Mouse (Mus musculus) heart, postnatal 36 days (tissue): ENCODE results near the gene Ric8b. TPM values are rescaled to one million over a fixed set of nuclear protein-coding genes. Genes with fewer than 3 reads are reported as not detected.

Source experiments
- DNase-seq, 2 experiments: peaks; one replicate each; pipeline ENCODE4 v3.0.0; 2021 to 2022
- intact Hi-C: fragments of 180-260 bp; cut with DNase I; formaldehyde crosslinking; loops from one replicate; pipeline ENCODE4 v1.15.1; 2025
- total RNA-seq, 2 experiments: library from RNA; stranded (reverse); gene quantifications; 2 replicates each; pipeline ENCODE4 v1.2.3; 2021

The Ric8b gene
- total RNA-seq, 2 experiments from 2014 or later = 35.5 to 40.9 TPM

DNA sequence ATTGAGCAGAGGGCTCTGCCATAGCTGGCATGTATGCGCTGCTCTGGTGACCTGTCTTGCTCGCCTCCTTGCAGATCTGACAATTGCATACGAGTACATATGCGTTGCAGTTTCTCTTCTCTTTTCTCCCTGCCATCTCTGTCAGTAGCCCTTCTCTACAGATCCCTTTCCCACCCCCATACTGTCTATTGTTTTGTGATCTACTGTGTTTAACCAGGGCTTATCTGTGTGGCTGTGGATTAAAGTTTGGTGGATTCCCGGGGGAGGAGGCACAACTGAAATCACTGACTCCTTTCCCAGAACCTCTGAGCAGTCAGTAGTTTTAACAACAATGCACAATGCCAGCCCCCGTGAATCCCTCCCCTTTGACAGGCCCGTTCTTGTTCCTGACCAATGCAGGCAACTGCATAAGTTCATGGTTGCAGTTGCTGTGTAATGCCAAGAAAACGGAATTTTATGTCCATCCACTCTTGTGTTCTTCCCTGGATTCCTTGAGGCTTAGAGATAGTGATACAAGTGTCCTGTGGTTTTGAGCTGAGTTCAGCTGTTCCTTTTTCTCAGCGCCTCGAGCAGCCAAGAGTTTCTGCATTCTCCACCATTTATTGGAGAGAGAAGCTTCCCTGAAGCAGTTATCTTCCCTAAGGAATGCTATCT is 80.3 kb downstream of the Ric8b start:
- DNase-seq = no peak
- intact Hi-C loops = no loop called here

DNA sequence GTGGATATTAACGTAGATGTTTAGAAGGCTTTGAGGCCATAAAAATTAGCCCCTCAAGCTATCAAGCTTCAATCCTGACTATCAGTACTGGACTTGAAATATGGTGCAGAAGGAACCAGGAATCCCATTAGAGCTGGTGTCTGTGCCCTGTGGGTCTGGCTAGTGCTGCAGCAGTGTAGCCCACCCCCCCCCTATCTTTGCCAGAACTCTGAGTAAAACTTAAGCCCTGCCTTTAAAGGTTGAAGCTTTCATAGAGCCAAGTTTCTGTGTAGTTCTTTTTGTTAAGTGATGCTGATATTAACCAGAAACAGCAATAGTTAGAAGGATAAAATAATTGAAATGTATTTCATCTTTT is 80.8 kb downstream of the Ric8b start:
- intact Hi-C loops = no loop called here
- no peak for DNase-seq

GRCm38 (mm10) chr10:85001920-85002319 is 84.5 kb downstream of the Ric8b start:
- intact Hi-C loops = no loop called here
- DNase-seq = peak; percentile 51 to 54

DNA sequence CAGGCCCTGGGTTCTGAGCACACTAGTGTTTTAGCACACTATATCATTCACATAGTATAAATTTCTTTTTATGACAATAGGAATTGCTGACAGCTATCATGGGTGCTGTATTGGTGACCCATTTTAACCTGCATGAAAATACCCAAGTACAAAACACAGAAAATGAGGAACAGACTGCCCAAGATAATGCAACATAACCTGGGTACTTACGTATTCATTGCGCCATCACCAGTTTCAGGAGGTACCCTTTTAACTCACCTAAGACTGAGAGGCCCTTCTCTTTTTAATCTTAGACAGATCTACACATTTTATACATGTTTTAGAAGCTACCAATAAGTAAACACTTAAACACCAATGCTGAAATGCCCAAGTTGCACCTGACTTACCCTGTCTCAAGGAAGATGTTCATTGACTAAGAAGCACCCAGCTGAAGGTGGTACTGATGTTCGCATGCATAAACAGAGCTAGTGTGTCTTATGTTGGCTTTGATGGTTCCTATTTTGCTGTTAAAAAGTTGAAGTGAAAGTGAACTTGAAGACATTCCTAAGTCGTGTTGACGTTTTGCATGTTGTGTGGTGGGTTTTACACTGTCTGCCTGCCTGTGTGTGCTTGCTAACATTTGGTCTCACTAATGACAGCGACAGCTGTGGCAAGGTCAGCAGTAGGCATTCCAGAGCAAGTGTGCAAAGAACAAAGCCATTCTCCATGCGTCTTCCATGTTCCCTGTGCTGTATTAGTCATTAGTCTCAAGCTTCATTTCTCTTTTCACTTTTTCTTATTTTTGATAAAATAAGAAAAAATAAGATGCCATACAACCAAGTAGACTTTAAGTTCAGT is 86.0 kb downstream of the Ric8b start:
- DNase-seq = no peak
- intact Hi-C loops = no loop called here

GRCm38 (mm10) chr10:85006573-85007310 is 89.3 kb downstream of the Ric8b start:
- no peak for DNase-seq
- intact Hi-C loops = no loop called here

GRCm38 (mm10) chr10:85007861-85008840 is 90.7 kb downstream of the Ric8b start:
- intact Hi-C loops = no loop called here
- no peak for DNase-seq

DNA sequence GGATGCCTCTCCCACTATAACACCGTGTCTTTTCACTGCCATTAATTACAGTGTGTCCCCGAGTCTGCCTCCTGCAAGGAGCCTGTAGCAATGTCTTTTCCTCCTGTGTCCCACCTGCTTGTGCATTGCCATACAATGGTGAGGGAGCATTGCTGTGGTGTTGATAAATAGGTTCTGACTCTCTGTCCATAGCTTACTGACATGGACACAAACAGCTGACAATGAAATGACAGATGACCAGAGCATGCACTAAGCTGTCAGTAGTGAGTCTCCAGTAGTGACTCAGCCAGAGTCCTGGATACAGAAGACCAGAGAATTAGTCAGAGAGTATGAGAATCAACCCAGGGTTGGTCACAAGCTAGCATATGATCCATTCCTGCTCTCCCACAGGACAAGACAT is 93.7 kb downstream of the Ric8b start:
- intact Hi-C loops = no loop called here

DNA sequence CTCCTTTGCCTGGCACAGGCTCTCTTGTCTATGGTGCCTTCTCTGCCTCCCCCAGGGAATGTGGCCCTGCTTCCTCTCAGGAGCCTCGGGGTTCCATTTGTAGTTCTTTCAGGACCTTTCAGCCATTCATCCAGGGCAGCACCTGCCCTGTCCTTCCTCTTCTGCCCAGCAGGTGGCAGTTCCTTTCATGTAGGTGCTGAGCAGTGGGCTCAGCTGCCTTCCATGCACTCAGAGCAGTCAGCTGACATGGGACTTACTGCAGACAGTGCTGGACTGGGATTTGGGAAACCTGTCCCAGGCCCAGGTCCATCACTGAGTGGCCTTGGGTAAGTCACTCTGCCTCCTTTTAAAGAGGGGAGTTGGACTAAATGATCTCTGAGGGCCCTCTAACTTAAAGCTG is 96.0 kb downstream of the Ric8b start:
- intact Hi-C loops = loop anchor here (2.0 kb wide), 1 partner anchor 31 kb away; no protein-coding TSS in a partner anchor
- peak in 1 of 2 experiments; percentile 37 for DNase-seq

More for the DNA sequence above, 93.7 kb downstream of the Ric8b start:
- no peak for DNase-seq

DNA sequence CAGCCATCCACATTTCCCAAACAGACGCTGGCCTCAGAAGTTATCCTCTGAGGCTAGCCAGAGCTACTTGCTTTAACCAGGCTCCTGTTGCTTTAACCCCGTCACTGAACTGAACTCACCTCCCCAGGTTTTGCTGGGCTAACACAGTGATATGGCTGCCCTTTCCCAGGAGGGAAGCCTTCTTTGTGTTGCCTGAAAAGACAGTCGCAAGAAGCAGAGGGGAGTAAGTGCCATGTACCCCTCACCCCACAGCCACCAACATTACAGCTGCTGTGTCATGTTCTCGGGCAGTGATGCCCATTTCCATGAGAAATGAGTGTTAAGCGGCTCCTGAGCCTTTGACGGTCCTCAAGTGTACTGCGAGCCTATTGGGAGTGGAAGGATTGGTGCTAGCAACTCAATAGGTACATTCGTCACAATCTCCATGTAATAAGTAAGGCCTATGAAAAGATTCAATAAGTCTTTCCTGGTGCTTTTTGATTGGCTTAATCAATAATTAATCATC is 96.6 kb downstream of the Ric8b start:
- no peak for DNase-seq
- intact Hi-C loops = loop anchor here (2.0 kb wide), 1 partner anchor 31 kb away; no protein-coding TSS in a partner anchor

DNA sequence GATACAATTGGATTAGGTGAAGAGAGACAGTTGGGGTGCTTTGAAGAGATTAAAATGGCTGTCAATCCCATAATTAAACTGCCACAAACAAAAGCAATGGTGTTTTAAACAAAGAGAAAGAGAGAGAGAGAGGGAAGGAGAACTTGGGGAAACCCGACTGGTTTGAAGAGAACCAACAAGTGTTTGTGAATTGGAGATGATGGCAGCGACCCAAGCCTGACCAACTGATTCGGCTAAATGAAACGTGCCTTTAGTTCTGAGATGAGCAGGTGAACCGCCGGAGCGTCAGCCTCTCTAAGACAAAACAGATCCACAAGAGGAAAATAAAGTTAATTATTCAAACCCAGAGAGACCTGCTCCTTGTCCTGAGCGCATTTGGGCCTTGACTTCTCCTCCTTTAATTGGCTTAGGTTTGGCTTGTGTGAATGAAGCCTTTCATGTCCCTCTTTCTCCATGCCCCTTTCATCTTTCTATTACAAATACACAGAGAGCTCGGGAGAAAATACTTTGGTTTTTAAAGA is 97.1 kb downstream of the Ric8b start:
- intact Hi-C loops = no loop called here
- DNase-seq = no peak

GRCm38 (mm10) chr10:85022647-85023312 is 105.4 kb downstream of the Ric8b start:
- DNase-seq = no peak
- intact Hi-C loops = no loop called here

DNA sequence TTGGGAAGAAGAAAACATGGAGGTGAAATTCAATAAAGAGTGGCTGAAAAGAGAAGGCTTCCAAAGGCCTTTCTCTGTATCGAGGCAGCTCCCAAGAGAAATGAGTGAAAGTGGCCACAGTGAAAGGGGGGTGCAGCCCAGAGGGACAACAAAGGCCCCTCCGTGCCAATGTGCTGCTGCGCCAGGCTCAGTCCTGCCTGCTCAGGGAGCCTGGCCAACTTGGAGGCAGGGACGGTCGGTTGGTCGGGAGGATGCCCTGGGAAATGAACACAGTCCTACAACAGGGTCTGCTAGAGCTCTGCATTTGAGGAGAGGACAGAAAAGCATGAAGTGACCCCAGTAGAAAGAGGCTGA is 105.9 kb downstream of the Ric8b start:
- intact Hi-C loops = no loop called here

GRCm38 (mm10) chr10:85025799-85026424 is 108.5 kb downstream of the Ric8b start:
- intact Hi-C loops = no loop called here
- no peak for DNase-seq

More for the DNA sequence above, 105.9 kb downstream of the Ric8b start:
- no peak for DNase-seq

GRCm38 (mm10) chr10:85027619-85028175 is 110.3 kb downstream of the Ric8b start:
- DNase-seq = peak; percentile 31 to 39
- intact Hi-C loops = no loop called here

- intact Hi-C loops = no loop called here
- no peak for DNase-seq
Measured at GRCm38 (mm10) chr10:85035131-85035725, 117.8 kb downstream of the Ric8b start.

DNA sequence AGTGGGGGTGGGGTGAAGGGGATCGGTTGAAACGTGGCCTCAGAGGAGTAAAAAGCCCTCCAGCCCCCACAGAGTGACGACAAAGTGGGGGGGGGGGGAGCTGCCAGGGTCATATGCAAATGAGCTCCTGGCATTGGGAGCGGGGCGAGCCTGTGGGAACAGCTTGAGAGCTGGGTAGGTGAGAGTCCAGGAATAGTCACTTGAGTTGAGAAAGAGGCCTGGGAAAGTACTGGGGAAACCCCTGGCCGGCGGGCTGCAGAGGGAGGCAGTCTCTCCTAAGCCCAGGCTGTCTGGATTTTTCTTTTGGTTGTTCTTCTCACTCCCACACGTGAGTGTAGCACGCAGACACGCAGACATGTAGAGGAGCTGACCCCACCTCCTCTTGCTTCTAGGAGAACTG is 120.7 kb downstream of the Ric8b start:
- intact Hi-C loops = no loop called here
- no peak for DNase-seq

- DNase-seq = no peak
- intact Hi-C loops = no loop called here
Measured at GRCm38 (mm10) chr10:85038852-85039251, 121.4 kb downstream of the Ric8b start.

GRCm38 (mm10) chr10:85044191-85044711 is 126.8 kb downstream of the Ric8b start:
- intact Hi-C loops = loop anchor here (1.0 to 10.0 kb wide), 4 partner anchors 31 to 403 kb away; partner anchors contain the start of gene Ric8b

More at GRCm38 (mm10) chr10:85044191-85044711, 126.8 kb downstream of the Ric8b start:
- DNase-seq = peak; percentile 13 to 15
